Mouse (Mus musculus) bone marrow macrophage, adult 2 months (primary cell): ENCODE measurements around the gene Fgf14. TPM values are rescaled to one million over a fixed set of nuclear protein-coding genes. Genes with fewer than 3 reads are reported as not detected.
"Not testable (repeated sequence)": the region's sequence is repeated elsewhere in the genome, so short reads cannot be mapped to it uniquely, and the experiment has no call there.

Experiments
- H3K27ac ChIP-seq: 2 replicates; pipeline ENCODE4 v1.5.1; 2012; ENCODE audit warnings: low read depth, low read length; ENCODE audit not compliant: insufficient read depth
- H3K4me1 ChIP-seq: 2 replicates; pipeline ENCODE4 v1.6.1; 2012; ENCODE audit warnings: low read length; ENCODE audit not compliant: control insufficient read depth, insufficient read depth
- H3K4me3 ChIP-seq: 2 replicates; pipeline ENCODE4 v1.5.1; 2012; ENCODE audit warnings: mild to moderate bottlenecking, low read length, moderate library complexity; ENCODE audit not compliant: insufficient read depth
- CTCF ChIP-seq: IDR thresholded peaks from 2 replicates; pipeline ENCODE4 v1.5.1; 2012; ENCODE audit warnings: low read depth, mild to moderate bottlenecking, low read length, moderate library complexity
- POLR2A ChIP-seq: IDR thresholded peaks from 2 replicates; pipeline ENCODE4 v1.6.1; 2012; ENCODE audit warnings: mild to moderate bottlenecking, low read depth, low read length, borderline replicate concordance
- polyA plus RNA-seq: library from polyadenylated mRNA; stranded (reverse); fragments of >200 nt; gene quantifications from 2 replicates; pipeline ENCODE4 v1.2.4, GENCODE M21; 2012; ENCODE audit not compliant: missing spikeins, insufficient read depth, insufficient read length

Gene Fgf14
- polyA plus RNA-seq, 1 experiment: not detected

GRCm38 (mm10) chr14:124044016-124044415 lies 632.9 kb downstream of the Fgf14 start:
- Histone ChIP-seq H3K4me3 (no peak overlapping the region), H3K4me1 (no peaks in the 10 kb centered on the region), H3K27ac (no peak overlapping the region)
- TF ChIP-seq POLR2A (no peak), CTCF (no peak)

GRCm38 (mm10) chr14:124040651-124041050 lies 636.3 kb downstream of the Fgf14 start:
- no peak overlapping the region for H3K4me3 ChIP-seq
- TF ChIP-seq POLR2A (no peak), CTCF (no peak)
- H3K27ac ChIP-seq: no peak overlapping the region
- no peaks in the 10 kb centered on the region for H3K4me1 ChIP-seq

- Histone ChIP-seq H3K27ac (no peak overlapping the region), H3K4me3 (no peak overlapping the region), H3K4me1 (no peaks in the 10 kb centered on the region)
- TF ChIP-seq CTCF (no peak), POLR2A (no peak)
Observed at GRCm38 (mm10) chr14:124037434-124037833, 639.5 kb downstream of the Fgf14 start.

- Histone ChIP-seq H3K4me3 (no peak overlapping the region), H3K4me1 (no peaks in the 10 kb centered on the region), H3K27ac (no peak overlapping the region)
- TF ChIP-seq POLR2A (no peak), CTCF (no peak)
Observed at GRCm38 (mm10) chr14:124036575-124037205, 640.2 kb downstream of the Fgf14 start.

- not testable (repeated sequence) for H3K27ac ChIP-seq, H3K4me1 ChIP-seq, H3K4me3 ChIP-seq
Observed at GRCm38 (mm10) chr14:124033302-124033701, 643.6 kb downstream of the Fgf14 start.

GRCm38 (mm10) chr14:124027886-124028670 lies 648.8 kb downstream of the Fgf14 start:
- no peaks in the 10 kb centered on the region for H3K4me1 ChIP-seq
- TF ChIP-seq CTCF (no peak), POLR2A (no peak)
- no peak overlapping the region for H3K27ac ChIP-seq
- H3K4me3 ChIP-seq: no peak overlapping the region

GRCm38 (mm10) chr14:123990591-123991195 lies 686.2 kb downstream of the Fgf14 start:
- no peak overlapping the region for H3K4me3 ChIP-seq
- no peak overlapping the region for H3K27ac ChIP-seq
- TF ChIP-seq POLR2A (no peak), CTCF (no peak)
- no peaks in the 10 kb centered on the region for H3K4me1 ChIP-seq

- H3K4me3 ChIP-seq: no peak overlapping the region
- H3K4me1 ChIP-seq: no peaks in the 10 kb centered on the region
- H3K27ac ChIP-seq: no peak overlapping the region
- TF ChIP-seq POLR2A (no peak), CTCF (no peak)
Observed at GRCm38 (mm10) chr14:123967996-123968395, 708.9 kb downstream of the Fgf14 start.

- Histone ChIP-seq H3K27ac (no peak overlapping the region), H3K4me3 (no peak overlapping the region), H3K4me1 (no peaks in the 10 kb centered on the region)
- TF ChIP-seq POLR2A (no peak), CTCF (no peak)
Observed at GRCm38 (mm10) chr14:123966531-123966930, 710.4 kb downstream of the Fgf14 start.
